Mouse (Mus musculus) cerebellum, adult 8-10 months (tissue): Measurements from ENCODE around the gene Chd1l.

ENCODE experiments used
- DNase-seq: peaks from one replicate; pipeline ENCODE4 v3.0.0; 2022

The Chd1l gene

GRCm38 (mm10) chr3:97609845-97610410, at the start of gene Chd1l:
Gene Chd1l, minus strand, starts transcription at chr3:97610203.
- peak; percentile 91 for DNase-seq

GRCm38 (mm10) chr3:97659746-97660145, 49.7 kb upstream of the Chd1l start:
- DNase-seq, result no peak

- DNase-seq, result no peak
These were observed 48.6 kb upstream of the Chd1l start for GRCm38 (mm10) chr3:97658426-97659193.

GRCm38 (mm10) chr3:97657655-97658411, 47.8 kb upstream of the Chd1l start, which contains the start of gene Prkab2:
Gene Prkab2, plus strand, starts transcription at chr3:97658193.
- DNase-seq, result peak; percentile 99

- DNase-seq, result no peak
These were observed 44.9 kb upstream of the Chd1l start for GRCm38 (mm10) chr3:97654901-97655300.

- no peak for DNase-seq
These were observed 43.8 kb upstream of the Chd1l start for GRCm38 (mm10) chr3:97653781-97654180.

- no peak for DNase-seq
These were observed 41.6 kb upstream of the Chd1l start for GRCm38 (mm10) chr3:97651604-97652003.

- no peak for DNase-seq
These were observed 39.5 kb upstream of the Chd1l start for GRCm38 (mm10) chr3:97649469-97649868.

GRCm38 (mm10) chr3:97649022-97649421, 39.0 kb upstream of the Chd1l start:
- no peak for DNase-seq

GRCm38 (mm10) chr3:97648518-97648917, 38.5 kb upstream of the Chd1l start:
- DNase-seq, result no peak

- DNase-seq, result no peak
These were observed 32.0 kb upstream of the Chd1l start for GRCm38 (mm10) chr3:97642001-97642400.

GRCm38 (mm10) chr3:97641396-97641795, 31.4 kb upstream of the Chd1l start:
- DNase-seq, result no peak

GRCm38 (mm10) chr3:97634288-97634761, 24.3 kb upstream of the Chd1l start:
- no peak for DNase-seq

GRCm38 (mm10) chr3:97633456-97633855, 23.5 kb upstream of the Chd1l start:
- no peak for DNase-seq

- no peak for DNase-seq
These were observed 21.4 kb upstream of the Chd1l start for GRCm38 (mm10) chr3:97631258-97631860.

- DNase-seq, result no peak
These were observed 20.7 kb upstream of the Chd1l start for GRCm38 (mm10) chr3:97630746-97631145.

GRCm38 (mm10) chr3:97629941-97630340, 19.9 kb upstream of the Chd1l start:
- DNase-seq, result no peak

GRCm38 (mm10) chr3:97628391-97629001, 18.5 kb upstream of the Chd1l start, which contains the start of gene Fmo5:
Gene Fmo5, plus strand, starts transcription at chr3:97628804.
- no peak for DNase-seq

GRCm38 (mm10) chr3:97627893-97628292, 17.9 kb upstream of the Chd1l start:
- no peak for DNase-seq

- no peak for DNase-seq
These were observed 14.6 kb upstream of the Chd1l start for GRCm38 (mm10) chr3:97624611-97625010.

- no peak for DNase-seq
These were observed 10.7 kb upstream of the Chd1l start for GRCm38 (mm10) chr3:97620657-97621056.

GRCm38 (mm10) chr3:97617899-97618298, 7.9 kb upstream of the Chd1l start:
- DNase-seq, result no peak
